Mouse (Mus musculus) E14TG2a.4 (cell line): Measurements from ENCODE around the gene Gm45234.

Source experiments
- CTCF ChIP-seq: conservative IDR thresholded peaks from 2 replicates; pipeline ENCODE4 v1.5.1; 2014; ENCODE audit warnings: low read length
- NANOG ChIP-seq: IDR thresholded peaks from 2 replicates; pipeline ENCODE4 v1.6.1; 2014; ENCODE audit warnings: borderline replicate concordance, low read length, mixed read lengths
- POU5F1 ChIP-seq: IDR thresholded peaks from 2 replicates; pipeline ENCODE4 v1.6.1; 2014; ENCODE audit warnings: low read length, borderline replicate concordance

DNA sequence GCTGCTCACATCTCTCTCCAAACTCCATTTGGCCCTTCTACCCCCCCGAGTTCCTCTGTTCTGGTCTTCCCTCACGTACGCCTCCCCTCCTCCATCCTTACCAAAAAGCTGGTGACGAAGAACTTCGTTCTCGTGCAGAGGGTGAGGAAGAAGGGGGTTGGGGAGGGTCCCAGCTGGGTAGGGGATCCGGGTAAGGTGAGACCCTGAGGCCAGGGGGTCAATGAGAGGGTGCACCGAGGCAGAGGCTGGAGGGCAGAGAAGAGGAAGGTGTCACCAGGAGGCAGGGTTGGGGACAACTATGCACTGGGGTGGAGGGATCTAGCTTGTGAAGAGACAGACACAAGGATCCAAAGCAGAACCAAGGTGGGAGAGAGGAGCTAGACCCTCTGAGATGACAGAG, 12.2 kb downstream of the Gm45234 start:
- no peak for TF ChIP-seq CTCF
- TF ChIP-seq POU5F1, result no peak
- no peak for TF ChIP-seq NANOG
